Mouse (Mus musculus) embryonic facial prominence, embryonic 14.5 days (tissue): ENCODE data around the gene Evpl. TPM values are rescaled to one million over a fixed set of nuclear protein-coding genes. Genes with fewer than 3 reads are reported as not detected.
A peak's percentile ranks its signal among the peaks of the same experiment; 100 is the strongest.

Source experiments
- ATAC-seq: fragments of 200-750 bp; cut with Nextera tagmentation; 2 replicates; pipeline ENCODE4 v1.8.0; 2017; ENCODE audit warnings: low read depth, moderate number of reproducible peaks, moderate TSS enrichment
- DNase-seq: peaks from one replicate; pipeline ENCODE4 v3.0.0-alpha.2; 2015; ENCODE audit warnings: low spot score
- H3K27ac ChIP-seq: fragments of 300-500 bp; sonication (generic); replicated peaks from 2 replicates; pipeline ENCODE4 v1.5.1; 2014; ENCODE audit warnings: low read depth, mild to moderate bottlenecking, low read length, moderate library complexity
- H3K27me3 ChIP-seq: fragments of 300-500 bp; sonication (generic); replicated peaks from 2 replicates; pipeline ENCODE4 v1.6.1; 2014; ENCODE audit warnings: low read length; ENCODE audit not compliant: control insufficient read depth, insufficient read depth
- H3K36me3 ChIP-seq: fragments of 300-500 bp; sonication (generic); 2 replicates; pipeline ENCODE4 v1.6.1; 2014; ENCODE audit warnings: low read length, mixed read lengths; ENCODE audit not compliant: control insufficient read depth, insufficient read depth
- H3K4me1 ChIP-seq: fragments of 300-500 bp; sonication (generic); 2 replicates; pipeline ENCODE4 v1.6.1; 2014; ENCODE audit warnings: antibody characterized with exemption, low read length; ENCODE audit not compliant: control insufficient read depth, insufficient read depth
- H3K4me2 ChIP-seq: fragments of 300-500 bp; sonication (generic); 2 replicates; pipeline ENCODE4 v1.6.1; 2014; ENCODE audit warnings: low read depth, mild to moderate bottlenecking, low read length, moderate library complexity, mixed read lengths
- H3K4me3 ChIP-seq: fragments of 300-500 bp; sonication (generic); 2 replicates; pipeline ENCODE4 v1.5.1; 2014; ENCODE audit warnings: low read depth, mild to moderate bottlenecking, low read length
- H3K9ac ChIP-seq: fragments of 300-500 bp; sonication (generic); 2 replicates; pipeline ENCODE4 v1.6.1; 2014; ENCODE audit warnings: low read depth, mild to moderate bottlenecking, low read length, moderate library complexity, mixed read lengths
- H3K9me3 ChIP-seq: fragments of 300-500 bp; sonication (generic); 2 replicates; pipeline ENCODE4 v1.6.1; 2016; ENCODE audit warnings: low read length; ENCODE audit not compliant: control insufficient read depth
- WGBS: fragments of 180-500 bp; shearing (Covaris S2); extraction: QIAGEN DNeasy Blood & Tissue Kit; methylation state at CpG from one replicate; pipeline ENCODE4 v1.1.7; 2014; 5-methylcytosine and 5-hydroxymethylcytosine counted together
- polyA plus RNA-seq: library from polyadenylated mRNA; unstranded; fragments of >200 nt; fragmentation: Nextera tagmentation; extraction: Ambion mirVana; gene quantifications from 2 replicates; pipeline ENCODE4 v1.2.1, GENCODE M21; 2014

Evpl gene
- polyA plus RNA-seq, 1 experiment from 2014 or later = 10.1 TPM

- Histone ChIP-seq H3K9me3 (no peaks in the 10 kb centered on the region), H3K36me3 (peaks cover 97% of the 10 kb centered on the region), H3K4me1 (no peaks in the 10 kb centered on the region), H3K4me3 (no peak overlapping the region), H3K4me2 (no peak overlapping the region), H3K9ac (no peak overlapping the region), H3K27ac (no peak overlapping the region), H3K27me3 (no peaks in the 10 kb centered on the region)
- ATAC-seq = no peak
- DNase-seq = no peak
- 89% methylated on average over 11 of the region's 11 CpGs for WGBS
Measured at GRCm38 (mm10) chr11:116265352-116265751, 27.5 kb upstream of the Evpl start.

GRCm38 (mm10) chr11:116260259-116260658, 22.4 kb upstream of the Evpl start:
- ATAC-seq = 0 out of 2 replicates have a peak, but pooled peaks have one; percentile 41
- Histone ChIP-seq H3K27ac (no peak overlapping the region), H3K4me3 (no peak overlapping the region), H3K27me3 (no peaks in the 10 kb centered on the region), H3K9me3 (no peaks in the 10 kb centered on the region), H3K4me2 (no peak overlapping the region), H3K36me3 (peaks cover 97% of the 10 kb centered on the region), H3K4me1 (no peaks in the 10 kb centered on the region), H3K9ac (no peak overlapping the region)
- DNase-seq = no peak
- 80% methylated on average over 7 of the region's 7 CpGs for WGBS

GRCm38 (mm10) chr11:116259461-116259860, 21.6 kb upstream of the Evpl start:
- no peak overlapping the region for H3K9ac ChIP-seq
- no peaks in the 10 kb centered on the region for H3K27me3 ChIP-seq
- no peaks in the 10 kb centered on the region for H3K9me3 ChIP-seq
- ATAC-seq (no peak), DNase-seq (no peak)
- H3K4me2 ChIP-seq = no peak overlapping the region
- WGBS = 96% methylated on average over 8 of the region's 8 CpGs
- H3K27ac ChIP-seq = no peak overlapping the region
- H3K4me1 ChIP-seq = no peaks in the 10 kb centered on the region
- no peak overlapping the region for H3K4me3 ChIP-seq
- H3K36me3 ChIP-seq = peaks cover 98% of the 10 kb centered on the region

GRCm38 (mm10) chr11:116255982-116256675, 18.3 kb upstream of the Evpl start:
- H3K4me2 ChIP-seq = no peak overlapping the region
- H3K9ac ChIP-seq = no peak overlapping the region
- ATAC-seq (0 out of 2 replicates have a peak, but pooled peaks have one; percentile 42), DNase-seq (peak; percentile 23)
- peaks cover 98% of the 10 kb centered on the region for H3K36me3 ChIP-seq
- no peaks in the 10 kb centered on the region for H3K27me3 ChIP-seq
- no peak overlapping the region for H3K27ac ChIP-seq
- H3K4me3 ChIP-seq = no peak overlapping the region
- H3K4me1 ChIP-seq = no peaks in the 10 kb centered on the region
- WGBS = 81% methylated on average over 9 of the region's 9 CpGs
- no peaks in the 10 kb centered on the region for H3K9me3 ChIP-seq

GRCm38 (mm10) chr11:116255090-116255981, 17.5 kb upstream of the Evpl start:
- no peaks in the 10 kb centered on the region for H3K4me1 ChIP-seq
- no peak overlapping the region for H3K4me2 ChIP-seq
- ATAC-seq (no peak), DNase-seq (no peak)
- H3K36me3 ChIP-seq = peaks cover 98% of the 10 kb centered on the region
- H3K9me3 ChIP-seq = no peaks in the 10 kb centered on the region
- WGBS = 86% methylated on average over 21 of the region's 22 CpGs
- no peak overlapping the region for H3K4me3 ChIP-seq
- H3K9ac ChIP-seq = no peak overlapping the region
- H3K27ac ChIP-seq = no peak overlapping the region
- H3K27me3 ChIP-seq = no peaks in the 10 kb centered on the region

- WGBS = 79% methylated on average over 9 of the region's 9 CpGs
- H3K9me3 ChIP-seq = no peaks in the 10 kb centered on the region
- no peak overlapping the region for H3K4me3 ChIP-seq
- H3K27ac ChIP-seq = no peak overlapping the region
- no peaks in the 10 kb centered on the region for H3K27me3 ChIP-seq
- H3K4me1 ChIP-seq = no peaks in the 10 kb centered on the region
- H3K9ac ChIP-seq = no peak overlapping the region
- ATAC-seq = no peak
- H3K4me2 ChIP-seq = no peak overlapping the region
- H3K36me3 ChIP-seq = peaks cover 98% of the 10 kb centered on the region
- DNase-seq = no peak
Measured at GRCm38 (mm10) chr11:116254627-116255026, 16.8 kb upstream of the Evpl start.

- Histone ChIP-seq H3K9ac (no peak overlapping the region), H3K36me3 (peaks cover 100% of the 10 kb centered on the region), H3K4me2 (no peak overlapping the region), H3K27ac (no peak overlapping the region), H3K27me3 (no peaks in the 10 kb centered on the region), H3K9me3 (no peaks in the 10 kb centered on the region), H3K4me1 (no peaks in the 10 kb centered on the region), H3K4me3 (no peak overlapping the region)
- no peak for ATAC-seq
- WGBS = 81% methylated on average over 3 of the region's 3 CpGs
- DNase-seq = no peak
Measured at GRCm38 (mm10) chr11:116253076-116253600, 15.3 kb upstream of the Evpl start.

- H3K4me1 ChIP-seq = no peaks in the 10 kb centered on the region
- H3K27ac ChIP-seq = no peak overlapping the region
- H3K4me3 ChIP-seq = no peak overlapping the region
- H3K9ac ChIP-seq = no peak overlapping the region
- ATAC-seq = no peak
- H3K36me3 ChIP-seq = peaks cover 100% of the 10 kb centered on the region
- WGBS = 89% methylated on average over 8 of the region's 8 CpGs
- DNase-seq = no peak
- H3K27me3 ChIP-seq = no peaks in the 10 kb centered on the region
- no peaks in the 10 kb centered on the region for H3K9me3 ChIP-seq
- no peak overlapping the region for H3K4me2 ChIP-seq
Measured at GRCm38 (mm10) chr11:116250898-116251297, 13.0 kb upstream of the Evpl start.
